Mouse (Mus musculus) embryo, embryonic 10.5 days (tissue): ENCODE measurements at regions not wholly inside any gene's neighbourhood (a gene's known extent, or its start where the extent isn't known, plus 50 kb on each side); places are given as distances from the start of the nearest gene placed in this dataset.
A peak's percentile ranks its signal among the peaks of the same experiment; 100 is the strongest.
"Not testable (repeated sequence)": the region's sequence is repeated elsewhere in the genome, so short reads cannot be mapped to it uniquely, and the experiment has no call there.

ENCODE experiments used
- DNase-seq: peaks from one replicate; pipeline ENCODE4 v3.0.0-alpha.2; 2015; ENCODE audit warnings: low spot score

- DNase-seq: no peak
Measured at GRCm38 (mm10) chr15:37101419-37101818, 93.8 kb upstream of the Zfp706 start.

GRCm38 (mm10) chr15:37100767-37101288 lies 93.3 kb upstream of the Zfp706 start:
- no peak for DNase-seq

GRCm38 (mm10) chr15:37099927-37100766 lies 92.6 kb upstream of the Zfp706 start:
- peak; percentile 76 for DNase-seq

GRCm38 (mm10) chr15:37099176-37099575 lies 91.6 kb upstream of the Zfp706 start:
- no peak for DNase-seq

- no peak for DNase-seq
Measured at GRCm38 (mm10) chr15:37097426-37097825, 89.9 kb upstream of the Zfp706 start.

GRCm38 (mm10) chr15:37091171-37091570 lies 83.6 kb upstream of the Zfp706 start:
- DNase-seq: not testable (repeated sequence)

GRCm38 (mm10) chr15:37083726-37084125 lies 76.2 kb upstream of the Zfp706 start:
- no peak for DNase-seq

- no peak for DNase-seq
Measured at GRCm38 (mm10) chr15:37081836-37082235, 74.3 kb upstream of the Zfp706 start.

GRCm38 (mm10) chr15:37080931-37081330 lies 73.4 kb upstream of the Zfp706 start:
- DNase-seq: no peak

- no peak for DNase-seq
Measured at GRCm38 (mm10) chr15:37080395-37080794, 72.8 kb upstream of the Zfp706 start.

- DNase-seq: not testable (repeated sequence)
Measured at GRCm38 (mm10) chr15:37074207-37074606, 66.6 kb upstream of the Zfp706 start.

GRCm38 (mm10) chr15:37072202-37072862 lies 64.8 kb upstream of the Zfp706 start:
- no peak for DNase-seq

GRCm38 (mm10) chr15:37070188-37070587 lies 62.6 kb upstream of the Zfp706 start:
- DNase-seq: no peak

- DNase-seq: no peak
Measured at GRCm38 (mm10) chr15:37067326-37067725, 59.8 kb upstream of the Zfp706 start.

GRCm38 (mm10) chr15:37065926-37066550 lies 58.5 kb upstream of the Zfp706 start:
- DNase-seq: no peak

GRCm38 (mm10) chr15:37065408-37065807 lies 57.8 kb upstream of the Zfp706 start:
- DNase-seq: no peak

GRCm38 (mm10) chr15:37063781-37064383 lies 56.3 kb upstream of the Zfp706 start:
- DNase-seq: no peak

GRCm38 (mm10) chr15:37062585-37062984 lies 55.0 kb upstream of the Zfp706 start:
- DNase-seq: no peak

GRCm38 (mm10) chr15:37061501-37061900 lies 53.9 kb upstream of the Zfp706 start:
- no peak for DNase-seq

GRCm38 (mm10) chr15:37060831-37061230 lies 53.3 kb upstream of the Zfp706 start:
- no peak for DNase-seq
